Mouse (Mus musculus) MEL-GATA-1-ER (cell line): ENCODE measurements around the gene Irgc1.

Experiments used
- DNase-seq: peaks from one replicate; pipeline ENCODE4 v3.0.0-alpha.2; 2012; ENCODE audit warnings: low read depth; ENCODE audit errors: extremely low read depth

The Irgc1 gene

GRCm38 (mm10) chr7:24472442-24472841, 20.3 kb upstream of the Irgc1 start:
- no peak for DNase-seq

- no peak for DNase-seq
Measured at GRCm38 (mm10) chr7:24470356-24470755, 18.3 kb upstream of the Irgc1 start.

- DNase-seq, result no peak
Measured at GRCm38 (mm10) chr7:24469126-24469525, 17.0 kb upstream of the Irgc1 start.

GRCm38 (mm10) chr7:24467886-24468285, 15.8 kb upstream of the Irgc1 start:
- no peak for DNase-seq

- no peak for DNase-seq
Measured at GRCm38 (mm10) chr7:24466835-24467234, 14.7 kb upstream of the Irgc1 start.

GRCm38 (mm10) chr7:24462388-24463319, 10.6 kb upstream of the Irgc1 start, which contains the start of gene Plaur:
Gene Plaur (plus strand): TSS chr7:24462484.
- DNase-seq, result no peak

GRCm38 (mm10) chr7:24461376-24462051, 9.4 kb upstream of the Irgc1 start:
- DNase-seq, result no peak

- DNase-seq, result no peak
Measured at GRCm38 (mm10) chr7:24459843-24460242, 7.7 kb upstream of the Irgc1 start.

GRCm38 (mm10) chr7:24459440-24459839, 7.3 kb upstream of the Irgc1 start:
- DNase-seq, result no peak

- DNase-seq, result no peak
Measured at GRCm38 (mm10) chr7:24457726-24458370, 5.8 kb upstream of the Irgc1 start.

GRCm38 (mm10) chr7:24455726-24456125, 3.6 kb upstream of the Irgc1 start:
- DNase-seq, result no peak

- DNase-seq, result no peak
Measured at GRCm38 (mm10) chr7:24454199-24454598, 2.1 kb upstream of the Irgc1 start.

- no peak for DNase-seq
Measured at GRCm38 (mm10) chr7:24450585-24451017, 1.5 kb downstream of the Irgc1 start.

GRCm38 (mm10) chr7:24448782-24449517, 3.1 kb downstream of the Irgc1 start:
- no peak for DNase-seq

- no peak for DNase-seq
Measured at GRCm38 (mm10) chr7:24446697-24447340, 5.3 kb downstream of the Irgc1 start.

- DNase-seq, result no peak
Measured at GRCm38 (mm10) chr7:24445266-24445926, 6.7 kb downstream of the Irgc1 start.

- no peak for DNase-seq
Measured at GRCm38 (mm10) chr7:24442313-24442712, 9.8 kb downstream of the Irgc1 start.

- peak; percentile 64 for DNase-seq
Measured at GRCm38 (mm10) chr7:24441785-24442184, 10.3 kb downstream of the Irgc1 start.

GRCm38 (mm10) chr7:24439891-24440290, 12.2 kb downstream of the Irgc1 start:
- DNase-seq, result no peak

- no peak for DNase-seq
Measured at GRCm38 (mm10) chr7:24439191-24439590, 12.9 kb downstream of the Irgc1 start.
